Mouse (Mus musculus) lung, postnatal 36 days (tissue): Measurements from ENCODE around the gene Dysf.

Experiments used
- DNase-seq: peaks from one replicate; pipeline ENCODE4 v3.0.0; 2022; ENCODE audit warnings: mixed read lengths

Gene Dysf

GRCm38 (mm10) chr6:84243385-84243784 is 235.0 kb downstream of the Dysf start:
- no peak for DNase-seq

- no peak for DNase-seq
These were observed 237.8 kb downstream of the Dysf start for GRCm38 (mm10) chr6:84246101-84246760.

GRCm38 (mm10) chr6:84246979-84247378 is 238.6 kb downstream of the Dysf start:
- DNase-seq, result no peak
